Mouse (Mus musculus): ENCODE measurements around the gene Slc22a4.
"Not testable (repeated sequence)": the region's sequence is repeated elsewhere in the genome, so short reads cannot be mapped to it uniquely, and the experiment has no call there.

The Slc22a4 gene

GRCm38 (mm10) chr11:54004734-54005133 lies 23.2 kb downstream of the Slc22a4 start:
- DNase-seq (ENCODE audit: low read depth, low spot score), result no peak

- DNase-seq (ENCODE audit: low read depth, low spot score), result no peak
Measured at GRCm38 (mm10) chr11:54004221-54004620, 23.7 kb downstream of the Slc22a4 start.

GRCm38 (mm10) chr11:54002761-54003717 lies 24.9 kb downstream of the Slc22a4 start:
- DNase-seq (ENCODE audit: low read depth, low spot score), result peak; percentile 77

- peak; percentile 60 for DNase-seq (ENCODE audit: low read depth, low spot score)
Measured at GRCm38 (mm10) chr11:54002147-54002760, 25.6 kb downstream of the Slc22a4 start.

- DNase-seq (ENCODE audit: low read depth, low spot score), result no peak
Measured at GRCm38 (mm10) chr11:53997661-53998060, 30.2 kb downstream of the Slc22a4 start.

GRCm38 (mm10) chr11:53992264-53992663 lies 35.6 kb downstream of the Slc22a4 start:
- no peak for DNase-seq (ENCODE audit: low read depth, low spot score)

- DNase-seq (ENCODE audit: low read depth, low spot score), result no peak
Measured at GRCm38 (mm10) chr11:53989232-53989631, 38.7 kb downstream of the Slc22a4 start.

GRCm38 (mm10) chr11:53988081-53988480 lies 39.8 kb downstream of the Slc22a4 start:
- DNase-seq (ENCODE audit: low read depth, low spot score), result no peak

- DNase-seq (ENCODE audit: low read depth, low spot score), result no peak
Measured at GRCm38 (mm10) chr11:53981396-53981795, 46.5 kb downstream of the Slc22a4 start.

- DNase-seq (ENCODE audit: low read depth, low spot score), result peak; percentile 95
Measured at GRCm38 (mm10) chr11:53979788-53980621, 47.9 kb downstream of the Slc22a4 start, which contains the start of gene Slc22a21. Gene Slc22a21, minus strand, starts transcription at chr11:53980332.

- peak; percentile 14 for DNase-seq (ENCODE audit: low read depth, low spot score)
Measured at GRCm38 (mm10) chr11:53979456-53979787, 48.5 kb downstream of the Slc22a4 start.

GRCm38 (mm10) chr11:53977672-53978071 lies 50.2 kb downstream of the Slc22a4 start:
- DNase-seq (ENCODE audit: low read depth, low spot score), result no peak

- no peak for DNase-seq (ENCODE audit: low read depth, low spot score)
Measured at GRCm38 (mm10) chr11:53975559-53975958, 52.3 kb downstream of the Slc22a4 start.

GRCm38 (mm10) chr11:53958984-53959383 lies 68.9 kb downstream of the Slc22a4 start:
- DNase-seq (ENCODE audit: low read depth, low spot score), result peak; percentile 40

GRCm38 (mm10) chr11:53958176-53958575 lies 69.7 kb downstream of the Slc22a4 start:
- DNase-seq (ENCODE audit: low read depth, low spot score), result peak; percentile 50

GRCm38 (mm10) chr11:53956636-53957035 lies 71.3 kb downstream of the Slc22a4 start:
- no peak for DNase-seq (ENCODE audit: low read depth, low spot score)

GRCm38 (mm10) chr11:53954653-53955052 lies 73.2 kb downstream of the Slc22a4 start:
- no peak for DNase-seq (ENCODE audit: low read depth, low spot score)

- not testable (repeated sequence) for DNase-seq (ENCODE audit: low read depth, low spot score)
Measured at GRCm38 (mm10) chr11:53950133-53950532, 77.8 kb downstream of the Slc22a4 start.

Data from ES-CJ7 (cell line).